Mouse (Mus musculus): ENCODE measurements around the gene Tecpr2.

GRCm38 (mm10) chr12:111004142-111004541 is 115.1 kb downstream of the Tecpr2 start:
- TF ChIP-seq MAX (IDR thresholded peaks at IDR 0.05; ENCODE audit: low read length) (no peak), POLR2A (IDR thresholded peaks at IDR 0.05; ENCODE audit: control insufficient read depth in 1 of 2, insufficient read depth in 1 of 2, low read depth in 1 of 2, low read length in 2 of 2, poor library complexity in 1 of 2) (no peak), CTCF (IDR thresholded peaks at IDR 0.05 in 2 of 3, conservative IDR thresholded peaks at IDR 0.05 in 1 of 3; ENCODE audit: control insufficient read depth in 1 of 3, insufficient read depth in 1 of 3, low read depth in 2 of 3, low read length in 3 of 3, poor library complexity in 1 of 3, severe bottlenecking in 1 of 3) (no peak), MAFK (IDR thresholded peaks at IDR 0.05; ENCODE audit: borderline replicate concordance, low read depth, low read length) (no peak), USF1 (IDR thresholded peaks at IDR 0.05; ENCODE audit: low read depth, low read length) (no peak), EP300 (IDR thresholded peaks at IDR 0.05; ENCODE audit: low read depth in 1 of 2, low read length in 2 of 2) (no peak), MYB (IDR thresholded peaks at IDR 0.05; ENCODE audit: low read depth, low read length) (no peak), POLR2AphosphoS5 (IDR thresholded peaks at IDR 0.05; ENCODE audit: borderline replicate concordance, low read depth, low read length) (no peak), TCF12 (IDR thresholded peaks at IDR 0.05; ENCODE audit: low read depth, low read length) (no peak), GABPA (IDR thresholded peaks at IDR 0.05; ENCODE audit: low read depth, low read length) (no peak), KAT2A (conservative IDR thresholded peaks at IDR 0.05; ENCODE audit: low read depth, low read length) (no peak)

Measured in MEL (cell line).